Mouse (Mus musculus) macrophage (primary cell): ENCODE measurements around the gene Galnt6. TPM values are rescaled to one million over a fixed set of nuclear protein-coding genes. Genes with fewer than 3 reads are reported as not detected.

ENCODE experiments used
- H3K27ac ChIP-seq: fragments of 350-480 bp; formaldehyde crosslinking; 2 replicates; pipeline ENCODE4 v1.9.0; 2021
- H3K36me3 ChIP-seq: fragments of 350-480 bp; formaldehyde crosslinking; 2 replicates; pipeline ENCODE4 v1.9.0; 2021; ENCODE audit errors: inconsistent target
- H3K4me3 ChIP-seq: fragments of 350-480 bp; formaldehyde crosslinking; 2 replicates; pipeline ENCODE4 v1.9.0; 2021; ENCODE audit errors: inconsistent target
- H3K79me2 ChIP-seq: fragments of 350-480 bp; formaldehyde crosslinking; 2 replicates; pipeline ENCODE4 v1.9.0; 2021; ENCODE audit errors: inconsistent target
- WGBS: methylation state at CpG from one replicate; pipeline ENCODE4 v1.1.7; 2026; ENCODE audit warnings: inconsistent platforms; ENCODE audit not compliant: missing documents; 5-methylcytosine and 5-hydroxymethylcytosine counted together
- polyA plus RNA-seq: library from polyadenylated mRNA; stranded (reverse); fragments of 250-400 nt; gene quantifications from 3 replicates; pipeline ENCODE4 v1.2.4, GENCODE M21; 2018; ENCODE audit warnings: inconsistent platforms

The Galnt6 gene
- polyA plus RNA-seq, 1 experiment from 2014 or later, result 75.4 TPM

DNA sequence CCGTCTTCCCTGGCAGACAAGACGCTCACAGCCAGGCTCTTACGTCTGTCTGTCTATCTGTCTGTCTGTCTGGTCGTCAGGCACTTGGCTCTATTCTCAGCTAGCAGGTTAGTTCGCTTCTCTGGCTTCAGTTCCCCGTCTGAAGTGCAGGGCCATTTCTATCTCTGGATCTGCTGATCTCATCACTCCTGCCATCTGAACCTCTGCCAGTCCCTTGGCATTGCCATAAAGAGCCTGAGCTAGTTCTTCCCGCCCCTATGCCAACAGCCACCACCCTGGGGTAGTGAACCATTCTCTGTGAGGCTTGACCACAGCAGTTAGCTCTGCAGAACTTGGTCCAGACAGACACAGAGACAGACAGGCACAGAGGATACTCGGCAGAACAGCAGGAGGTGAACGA is 68.9 kb downstream of the Galnt6 start:
- WGBS, result 79% methylated on average over 9 of the region's 9 CpGs
- Histone ChIP-seq H3K4me3 (no peak overlapping the region), H3K27ac (no peak overlapping the region), H3K36me3 (peaks cover 46% of the 10 kb centered on the region), H3K79me2 (peaks cover 64% of the 10 kb centered on the region)

DNA sequence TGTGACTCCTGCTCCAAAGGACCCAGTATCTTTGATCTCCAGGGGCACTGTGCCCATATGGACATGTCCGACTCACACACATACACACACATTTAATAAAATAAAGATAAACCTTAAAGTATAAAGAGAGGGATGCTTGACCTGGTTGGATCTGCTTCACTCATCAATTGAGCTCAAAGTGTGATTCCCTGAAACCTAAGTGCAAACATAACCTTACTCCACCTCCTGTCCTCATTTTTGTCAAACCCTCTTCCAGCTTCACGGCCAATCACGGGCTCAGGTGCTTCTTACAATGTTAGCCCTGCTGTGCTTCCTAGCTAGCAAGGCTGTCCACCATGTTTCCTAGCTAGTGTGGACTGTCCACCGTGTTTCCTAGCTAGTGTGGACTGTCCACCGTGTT is 74.0 kb downstream of the Galnt6 start:
- WGBS, result 98% methylated on average over 5 of the region's 5 CpGs
- H3K27ac ChIP-seq, result no peak overlapping the region

DNA sequence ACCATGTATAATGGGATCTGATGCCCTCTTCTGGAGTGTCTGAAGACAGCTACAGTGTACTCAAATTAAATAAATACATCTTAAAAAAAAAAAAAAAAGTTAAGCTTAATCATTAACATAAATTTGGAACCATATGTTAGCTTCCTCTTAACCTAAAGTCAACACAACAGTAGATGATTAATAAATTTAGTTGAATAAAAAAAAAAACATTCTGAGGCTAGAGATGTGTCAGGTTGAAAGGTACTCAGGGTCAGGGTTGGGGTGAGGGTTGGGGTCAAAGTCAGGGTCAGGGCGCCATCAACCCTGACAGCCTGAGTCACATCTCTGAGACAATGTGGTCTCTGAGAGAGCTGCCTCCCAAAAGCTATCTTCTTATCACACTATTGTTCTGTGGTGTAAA is 74.9 kb downstream of the Galnt6 start:
- WGBS, result 100% methylated on average over 1 of the region's 1 CpGs
- Histone ChIP-seq H3K36me3 (peaks cover 80% of the 10 kb centered on the region), H3K4me3 (no peak overlapping the region), H3K79me2 (peaks cover 4% of the 10 kb centered on the region; the same call in 1 of the 2 replicates), H3K27ac (no peak overlapping the region)

More for the DNA sequence above, 74.0 kb downstream of the Galnt6 start:
- Histone ChIP-seq H3K79me2 (peaks cover 13% of the 10 kb centered on the region; the same call in 1 of the 2 replicates), H3K4me3 (no peak overlapping the region), H3K36me3 (peaks cover 71% of the 10 kb centered on the region)

DNA sequence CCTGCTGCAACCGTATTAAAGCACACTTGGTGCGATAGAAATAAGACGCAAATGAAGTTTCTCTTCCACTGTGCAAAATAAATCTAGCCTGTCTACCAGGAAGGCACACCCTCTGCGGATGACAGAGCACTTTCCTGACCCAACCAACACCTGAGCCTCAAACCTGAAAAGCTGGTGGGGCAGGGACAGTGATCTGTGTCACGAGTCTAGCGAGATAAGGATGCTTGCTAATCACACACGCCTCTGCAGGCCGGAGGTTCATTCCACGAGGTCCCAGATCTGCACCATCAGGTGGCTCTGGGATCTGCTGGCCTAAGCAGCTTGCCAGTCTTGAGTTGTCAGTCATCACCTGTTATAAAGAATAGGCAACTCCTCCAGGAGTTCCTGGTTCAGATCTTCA is 77.6 kb downstream of the Galnt6 start:
- H3K4me3 ChIP-seq, result no peak overlapping the region
- peaks cover 72% of the 10 kb centered on the region for H3K36me3 ChIP-seq
- H3K79me2 ChIP-seq, result no peaks in the 10 kb centered on the region
- 93% methylated on average over 9 of the region's 9 CpGs for WGBS
- H3K27ac ChIP-seq, result no peak overlapping the region

DNA sequence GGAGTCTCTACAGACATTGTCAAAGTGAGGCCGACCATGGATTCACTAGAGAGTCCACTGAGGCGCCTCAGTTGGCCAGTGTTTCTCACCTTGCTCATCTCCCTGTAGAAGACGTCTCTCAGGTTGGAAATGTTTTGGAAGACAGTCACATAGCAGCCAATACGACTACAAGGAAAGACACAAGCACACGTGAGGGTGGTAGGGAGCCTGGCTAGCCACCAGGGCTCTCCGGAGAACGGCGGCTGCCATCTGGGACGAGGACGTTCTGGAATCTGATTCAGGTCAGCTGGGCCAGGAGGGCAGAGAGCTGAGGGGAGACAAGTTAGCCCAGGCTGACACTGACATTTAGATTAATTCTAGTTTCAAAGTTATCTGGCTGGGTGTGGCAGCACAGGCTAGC is 79.1 kb downstream of the Galnt6 start:
- H3K4me3 ChIP-seq, result no peak overlapping the region
- H3K27ac ChIP-seq, result no peak overlapping the region
- H3K36me3 ChIP-seq, result peaks cover 75% of the 10 kb centered on the region
- WGBS, result 97% methylated on average over 10 of the region's 10 CpGs
- no peaks in the 10 kb centered on the region for H3K79me2 ChIP-seq

DNA sequence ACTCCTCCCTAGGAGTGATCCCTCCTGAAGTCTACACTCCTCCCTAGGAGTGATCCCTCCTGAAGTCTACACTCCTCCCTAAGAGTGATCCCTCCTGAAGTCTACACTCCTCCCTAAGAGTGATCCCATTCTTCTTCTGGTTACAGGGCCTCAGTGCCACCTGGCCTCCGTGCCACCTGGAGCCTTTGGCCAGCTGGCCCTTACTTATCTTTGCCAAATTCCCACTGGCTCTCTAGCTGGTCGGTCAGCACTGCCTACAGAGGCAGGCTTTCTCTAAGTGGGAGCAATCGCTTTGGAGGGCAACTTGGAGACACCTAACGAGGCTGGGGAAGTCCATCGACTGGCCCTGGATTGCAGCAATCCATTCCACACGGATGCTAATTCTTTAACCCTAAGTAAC is 83.0 kb downstream of the Galnt6 start:
- 94% methylated on average over 6 of the region's 6 CpGs for WGBS
- Histone ChIP-seq H3K27ac (no peak overlapping the region), H3K79me2 (no peaks in the 10 kb centered on the region), H3K36me3 (peaks cover 73% of the 10 kb centered on the region), H3K4me3 (no peak overlapping the region)

DNA sequence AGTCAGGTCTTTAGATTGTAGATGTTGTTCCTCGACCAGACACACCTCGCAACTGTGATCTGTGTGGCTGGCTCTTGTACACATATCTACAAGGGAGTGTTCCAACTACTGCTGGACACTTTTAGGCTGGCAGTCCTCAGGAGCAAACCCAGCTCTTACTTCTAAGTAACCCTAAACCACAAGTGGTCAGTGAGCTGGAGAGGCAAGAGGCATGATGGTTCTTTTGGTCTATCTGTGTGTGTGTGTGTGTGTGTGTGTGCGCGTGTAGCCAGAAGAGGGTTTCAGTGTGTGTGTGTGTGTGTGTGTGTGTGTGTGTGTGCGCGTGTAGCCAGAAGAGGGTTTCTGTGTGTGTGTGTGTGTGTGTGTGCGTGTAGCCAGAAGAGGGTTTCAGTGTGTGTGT is 86.7 kb downstream of the Galnt6 start:
- Histone ChIP-seq H3K36me3 (peaks cover 45% of the 10 kb centered on the region), H3K79me2 (no peaks in the 10 kb centered on the region), H3K27ac (no peak overlapping the region), H3K4me3 (no peak overlapping the region)
- WGBS, result 94% methylated on average over 7 of the region's 7 CpGs

Other genes starting within 250 kb of the Galnt6 start
- 1.7 to 2.1 TPM (median 1.8 TPM) in 3 replicates for gene Csrnp2, start 233.9 kb downstream of the Galnt6 start, polyA plus RNA-seq
- gene Tfcp2, start 177.4 kb downstream of the Galnt6 start, polyA plus RNA-seq, result 5.4 to 10.9 TPM (median 6.5 TPM) in 3 replicates
- 7.6 to 14.6 TPM (median 11.4 TPM) in 3 replicates for gene Pou6f1, start 129.4 kb downstream of the Galnt6 start, polyA plus RNA-seq
- gene Dazap2, start 114.0 kb downstream of the Galnt6 start, polyA plus RNA-seq, result 368 to 447 TPM (median 386 TPM) in 3 replicates
- 54.7 to 86.5 TPM (median 73.9 TPM) in 3 replicates for gene Smagp, start 92.4 kb downstream of the Galnt6 start, polyA plus RNA-seq
- gene Bin2, start 59.8 kb downstream of the Galnt6 start, polyA plus RNA-seq, result 51.1 to 71.1 TPM (median 65.5 TPM) in 3 replicates
- 19.3 to 52.8 TPM (median 22.6 TPM) in 3 replicates for gene Cela1, start 41.5 kb downstream of the Galnt6 start, polyA plus RNA-seq
- 0.11 TPM in 2 of 3 replicates, not detected in the other for gene Slc4a8, start 32.4 kb upstream of the Galnt6 start, polyA plus RNA-seq
- gene Scn8a, start 140.5 kb upstream of the Galnt6 start, polyA plus RNA-seq, result not detected in 3 replicates